In the genomic region with DNA sequence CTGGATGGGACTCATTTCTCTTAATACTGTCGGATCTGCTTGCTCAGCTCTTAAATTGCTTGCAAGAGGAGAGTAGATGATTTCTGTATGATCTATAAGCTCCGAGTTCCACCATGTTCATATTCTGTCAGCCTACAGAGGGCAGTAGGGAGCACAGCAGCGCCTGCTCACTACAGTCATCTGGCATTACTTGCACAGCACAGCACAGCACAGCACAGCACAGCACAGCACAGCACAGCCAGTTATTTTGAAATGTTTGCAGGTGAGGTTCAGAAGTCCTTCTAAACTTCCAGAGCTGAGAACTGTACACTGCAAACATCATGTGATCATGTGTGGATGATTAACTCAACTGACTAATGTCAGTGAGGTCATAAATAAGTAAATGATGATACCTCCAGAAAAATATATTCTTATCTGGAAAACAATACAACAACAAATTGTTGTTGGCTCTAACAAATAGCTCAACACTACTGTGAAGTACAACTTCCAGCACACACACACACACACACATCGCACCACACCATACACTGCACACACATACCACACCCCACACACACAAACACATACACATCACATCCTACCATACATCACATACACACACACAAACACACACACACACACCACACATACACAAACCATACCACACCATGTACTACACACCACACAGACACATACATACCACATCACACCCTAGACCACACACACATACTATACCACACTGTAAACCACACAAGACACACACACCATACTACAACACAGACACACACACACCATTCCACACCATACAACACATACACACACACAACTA, we compare ENCODE assay signal across 9 mouse cellular contexts. TPM values are rescaled to one million over a fixed set of nuclear protein-coding genes. Genes with fewer than 3 reads are reported as not detected.
DNase-seq lines count a peak whose midpoint lies in the region; ATAC-seq and TF ChIP-seq lines count a peak whose summit lies in the region.
"Had no signal": no experiment of that assay in that cellular context is flagged by ENCODE, and none has a peak within 500 bp of the region (broad histone marks: within the 10 kb centered on the region; RNA-seq: fewer than 3 reads in every experiment).

No protein-coding gene starts in this region.

- no peak overlapping the region for H3K4me2 ChIP-seq in forebrain, embryonic 11.5 days (ENCODE audit: low read depth, low read length, severe bottlenecking)
- no peak overlapping the region for H3K4me2 ChIP-seq in hindbrain, postnatal 0 days (ENCODE audit: low read depth, low read length)
- no peak overlapping the region for H3K4me2 ChIP-seq in limb, embryonic 12.5 days
- H3K4me2 ChIP-seq in midbrain, embryonic 14.5 days (ENCODE audit: low read length) = no peak overlapping the region
- H3K4me2 ChIP-seq in stomach, embryonic 14.5 days (replicated peaks; ENCODE audit: low read depth, low read length) = no peak overlapping the region

- H3K9ac ChIP-seq in forebrain, embryonic 11.5 days (ENCODE audit: low read length) = no peak overlapping the region
- no peak overlapping the region for H3K9ac ChIP-seq in hindbrain, postnatal 0 days (replicated peaks; ENCODE audit: low read length)
- no peak overlapping the region for H3K9ac ChIP-seq in limb, embryonic 12.5 days (replicated peaks)
- no peak overlapping the region for H3K9ac ChIP-seq in midbrain, embryonic 14.5 days (replicated peaks; ENCODE audit: low read length)
- no peak overlapping the region for H3K9ac ChIP-seq in stomach, embryonic 14.5 days (replicated peaks; ENCODE audit: low read depth, low read length)

- peak; percentile 77 for TF ChIP-seq CTCF in hindbrain, postnatal 0 days (IDR thresholded peaks at IDR 0.05; ENCODE audit: low read depth)

- H3K36me3 ChIP-seq in forebrain, embryonic 11.5 days (ENCODE audit: control insufficient read depth, insufficient read depth, low read length) = no peaks in the 10 kb centered on the region
- no peaks in the 10 kb centered on the region for H3K36me3 ChIP-seq in hindbrain, postnatal 0 days (ENCODE audit: insufficient read depth, low read length)
- no peaks in the 10 kb centered on the region for H3K36me3 ChIP-seq in limb, embryonic 12.5 days
- H3K36me3 ChIP-seq in midbrain, embryonic 14.5 days (ENCODE audit: control insufficient read depth, insufficient read depth, low read length) = no peaks in the 10 kb centered on the region
- no peaks in the 10 kb centered on the region for H3K36me3 ChIP-seq in stomach, embryonic 14.5 days (ENCODE audit: control insufficient read depth, insufficient read depth, low read length)

- H3K27ac ChIP-seq in forebrain, embryonic 11.5 days (ENCODE audit: low read depth, low read length) = no peak overlapping the region
- H3K27ac ChIP-seq in hindbrain, postnatal 0 days = no peak overlapping the region
- no peak overlapping the region for H3K27ac ChIP-seq in limb, embryonic 12.5 days
- no peak overlapping the region for H3K27ac ChIP-seq in midbrain, embryonic 14.5 days (replicated peaks; ENCODE audit: low read depth, low read length)
- no peak overlapping the region for H3K27ac ChIP-seq in stomach, embryonic 14.5 days (ENCODE audit: low read length)

- no peak overlapping the region for H3K4me3 ChIP-seq in forebrain, embryonic 11.5 days (ENCODE audit: low read depth, low read length)
- H3K4me3 ChIP-seq in hindbrain, postnatal 0 days (ENCODE audit: low read length) = no peak overlapping the region
- no peak overlapping the region for H3K4me3 ChIP-seq in limb, embryonic 12.5 days (replicated peaks)
- no peak overlapping the region for H3K4me3 ChIP-seq in midbrain, embryonic 14.5 days (replicated peaks; ENCODE audit: low read depth, low read length)
- H3K4me3 ChIP-seq in stomach, embryonic 14.5 days (ENCODE audit: low read depth, low read length) = no peak overlapping the region
- H3K4me3 ChIP-seq: myocyte had no signal

- DNase-seq in ovary, postnatal 14 days (ENCODE audit: low spot score) = peak; percentile 36
- DNase-seq in ovary, adult 18-20 months (ENCODE audit: low spot score) = no peak
- peak; percentile 32 for DNase-seq in c-Kit-positive CD71-positive TER-119-positive erythroid progenitor cells, embryonic 14.5 days (ENCODE audit: low spot score)
- peak; percentile 69 for DNase-seq in forebrain, embryonic 11.5 days (ENCODE audit: low spot score)
- peak; percentile 45 for DNase-seq in hindbrain, postnatal 0 days (ENCODE audit: low spot score)
- DNase-seq in midbrain, embryonic 14.5 days = peak; percentile 69

- H3K9me3 ChIP-seq in forebrain, embryonic 11.5 days (ENCODE audit: control insufficient read depth, low read length) = no peaks in the 10 kb centered on the region
- no peaks in the 10 kb centered on the region for H3K9me3 ChIP-seq in hindbrain, postnatal 0 days (ENCODE audit: low read length)
- no peaks in the 10 kb centered on the region for H3K9me3 ChIP-seq in limb, embryonic 12.5 days
- H3K9me3 ChIP-seq in midbrain, embryonic 14.5 days (ENCODE audit: control insufficient read depth, low read length) = no peaks in the 10 kb centered on the region
- H3K9me3 ChIP-seq in stomach, embryonic 14.5 days (ENCODE audit: control insufficient read depth, low read depth, low read length) = no peaks in the 10 kb centered on the region

- peak; percentile 82 for ATAC-seq in forebrain, embryonic 11.5 days (replicated peaks; ENCODE audit: low FRiP score)
- peak; percentile 64 for ATAC-seq in hindbrain, postnatal 0 days
- peak; percentile 76 for ATAC-seq in limb, embryonic 12.5 days (ENCODE audit: insufficient number of reproducible peaks, insufficient read depth, low FRiP score, low TSS enrichment, low read depth)
- ATAC-seq in midbrain, embryonic 14.5 days (ENCODE audit: low FRiP score, low TSS enrichment) = peak; percentile 72
- peak; percentile 65; the same call in 1 of the 2 replicates for ATAC-seq in stomach, embryonic 14.5 days (ENCODE audit: insufficient number of reproducible peaks, insufficient read depth, low FRiP score, low read depth)

- WGBS in forebrain, embryonic 11.5 days = 53% methylated on average over 4 of the region's 4 CpGs
- 55% methylated on average over 4 of the region's 4 CpGs for WGBS in hindbrain, postnatal 0 days
- 58% methylated on average over 4 of the region's 4 CpGs for WGBS in limb, embryonic 12.5 days
- 59% methylated on average over 4 of the region's 4 CpGs for WGBS in midbrain, embryonic 14.5 days
- 56% methylated on average over 4 of the region's 4 CpGs for WGBS in stomach, embryonic 14.5 days

- H3K27me3 ChIP-seq in forebrain, embryonic 11.5 days (ENCODE audit: control insufficient read depth, insufficient read depth, low read length) = no peaks in the 10 kb centered on the region
- H3K27me3 ChIP-seq in hindbrain, postnatal 0 days (ENCODE audit: insufficient read depth, low read length) = no peaks in the 10 kb centered on the region
- no peaks in the 10 kb centered on the region for H3K27me3 ChIP-seq in limb, embryonic 12.5 days
- H3K27me3 ChIP-seq in midbrain, embryonic 14.5 days (ENCODE audit: control insufficient read depth, insufficient read depth, low read length) = no peaks in the 10 kb centered on the region
- no peaks in the 10 kb centered on the region for H3K27me3 ChIP-seq in stomach, embryonic 14.5 days (ENCODE audit: control insufficient read depth, insufficient read depth, low read length)

- no peaks in the 10 kb centered on the region for H3K4me1 ChIP-seq in forebrain, embryonic 11.5 days (replicated peaks; ENCODE audit: control insufficient read depth, insufficient read depth, low read length)
- no peaks in the 10 kb centered on the region for H3K4me1 ChIP-seq in hindbrain, postnatal 0 days (ENCODE audit: insufficient read depth, low read length)
- no peaks in the 10 kb centered on the region for H3K4me1 ChIP-seq in limb, embryonic 12.5 days (replicated peaks)
- no peaks in the 10 kb centered on the region for H3K4me1 ChIP-seq in midbrain, embryonic 14.5 days (ENCODE audit: control insufficient read depth, insufficient read depth, low read length)
- no peaks in the 10 kb centered on the region for H3K4me1 ChIP-seq in stomach, embryonic 14.5 days (ENCODE audit: control insufficient read depth, insufficient read depth, low read length)

RNA-seq across cellular contexts. Expression of a gene that starts 9.4 kb away (rescaled TPM):
- polyA plus RNA-seq in forebrain, embryonic 11.5 days (2014; fragmentation: Nextera tagmentation; extraction: Ambion mirVana) = 6.1 and 7.3 TPM in 2 replicates
- 2.5 and 5.4 TPM in 2 replicates for total RNA-seq in hindbrain, postnatal 0 days (2014; rRNA removed)
- polyA plus RNA-seq in hindbrain, postnatal 0 days (2015; fragmentation: Nextera tagmentation; extraction: Ambion mirVana) = 11.6 and 12.4 TPM in 2 replicates
- 8.9 and 9.8 TPM in 2 replicates for polyA plus RNA-seq in limb, embryonic 12.5 days (2016; fragmentation: Nextera tagmentation; extraction: Ambion mirVana)
- 14.8 and 19.0 TPM in 2 replicates for polyA plus RNA-seq in midbrain, embryonic 14.5 days (2014; fragmentation: Nextera tagmentation; extraction: Ambion mirVana)
- 4.0 and 6.5 TPM in 2 replicates for polyA plus RNA-seq in stomach, embryonic 14.5 days (2014; fragmentation: Nextera tagmentation; extraction: Ambion mirVana)
- polyA plus RNA-seq: myocyte had no signal
